Mouse (Mus musculus) embryonic facial prominence, embryonic 11.5 days (tissue): ENCODE measurements around the gene Ttf1. TPM values are rescaled to one million over a fixed set of nuclear protein-coding genes. Genes with fewer than 3 reads are reported as not detected.

ENCODE experiments used
- polyA plus RNA-seq: library from polyadenylated mRNA; unstranded; fragments of >200 nt; fragmentation: Nextera tagmentation; extraction: Ambion mirVana; gene quantifications from 2 replicates; pipeline ENCODE4 v1.2.1, GENCODE M21; 2014

Gene Ttf1
- polyA plus RNA-seq, 1 experiment from 2014 or later: 10.7 TPM

Other genes with a start within 250 kb of the Ttf1 start
- gene Gtf3c4, start 219.9 kb upstream of the Ttf1 start, polyA plus RNA-seq: 30.1 and 30.9 TPM in 2 replicates
- gene Ddx31, start 219.9 kb upstream of the Ttf1 start, polyA plus RNA-seq: 18.6 and 20.0 TPM in 2 replicates
- 0.83 and 0.89 TPM in 2 replicates for gene Barhl1, start 143.6 kb upstream of the Ttf1 start, polyA plus RNA-seq
- 0.38 and 0.50 TPM in 2 replicates for gene Cfap77, start 5.2 kb upstream of the Ttf1 start, polyA plus RNA-seq
- 10.4 and 11.0 TPM in 2 replicates for gene Setx, start 63.9 kb downstream of the Ttf1 start, polyA plus RNA-seq
- 0.74 and 0.83 TPM in 2 replicates for gene Ntng2, start 192.7 kb downstream of the Ttf1 start, polyA plus RNA-seq